Mouse (Mus musculus) spleen, postnatal 0 days (tissue): ENCODE results near the gene Wdr83. TPM values are rescaled to one million over a fixed set of nuclear protein-coding genes. Genes with fewer than 3 reads are reported as not detected.

ENCODE experiments used
- polyA plus RNA-seq: library from polyadenylated mRNA; unstranded; fragments of >200 nt; fragmentation: Nextera tagmentation; extraction: Ambion mirVana; gene quantifications from 2 replicates; pipeline ENCODE4 v1.2.1, GENCODE M21; 2015

The Wdr83 gene
- 28.5 and 33.2 TPM in 2 replicates for polyA plus RNA-seq

DNA sequence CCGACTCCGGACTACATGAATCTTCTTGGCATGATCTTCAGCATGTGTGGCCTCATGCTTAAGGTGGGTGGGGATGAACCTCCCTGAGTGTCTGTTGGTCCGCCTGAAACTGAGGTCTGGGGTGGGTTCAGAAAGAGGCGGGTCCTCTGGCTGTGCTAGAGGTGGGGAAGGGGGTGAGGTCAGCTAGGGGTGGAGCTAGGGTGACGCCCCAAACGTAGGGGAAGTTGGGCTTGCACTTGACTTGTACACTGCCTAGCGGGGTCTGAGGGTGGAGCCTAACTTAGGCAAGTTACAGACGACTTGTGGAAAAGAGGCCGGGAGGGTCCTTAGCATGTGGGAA, at the start of gene Wdr83:
Wdr83 (minus strand) TSS at position 91 of the 340 bp plus-strand sequence.

GRCm38 (mm10) chr8:85122995-85123394, 41.9 kb upstream of the Wdr83 start, which contains the start of gene Zfp791:
Gene Zfp791, minus strand, starts transcription at chr8:85123095.

DNA sequence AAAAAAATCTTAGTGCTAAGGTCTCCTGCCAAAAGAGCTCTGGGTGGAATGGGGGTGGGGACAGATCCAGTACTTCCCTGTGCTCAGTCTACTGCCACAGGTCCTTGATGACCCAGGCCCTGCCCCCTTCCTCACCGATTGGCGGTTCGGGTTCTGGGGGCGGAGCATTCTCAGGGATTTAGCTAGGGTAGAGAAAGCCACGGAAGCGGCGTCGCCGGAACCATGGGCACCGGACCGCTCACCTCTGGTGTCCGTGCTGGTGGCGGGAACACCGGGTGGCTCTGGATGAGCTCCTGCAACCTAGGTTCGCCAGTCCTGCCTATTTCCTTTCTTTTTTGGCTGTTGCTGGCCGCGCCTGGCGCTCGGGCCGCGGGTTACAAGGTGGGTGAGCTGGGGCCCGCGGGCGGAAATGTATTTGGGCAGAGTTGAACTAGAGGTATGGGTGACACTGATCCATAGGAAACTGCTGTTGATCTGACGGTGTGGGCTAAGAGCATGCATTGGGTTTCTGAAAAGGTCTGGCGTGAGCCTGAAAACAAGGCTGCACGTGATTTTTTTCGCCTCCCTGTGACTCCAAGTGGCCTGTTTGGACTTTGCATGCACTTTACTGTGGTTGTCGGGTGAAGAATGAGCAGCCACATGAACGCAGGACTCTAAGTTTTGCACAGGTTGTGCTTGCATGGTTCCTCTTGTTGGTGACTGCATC, 2.2 kb upstream of the Wdr83 start, which contains the start of gene Man2b1:
Man2b1 (plus strand) TSS at position 163 of the 706 bp plus-strand sequence.

GRCm38 (mm10) chr8:85080532-85081215, 432 bp downstream of the Wdr83 start, which contains the start of gene Wdr83os:
Gene Wdr83os, plus strand, starts transcription at chr8:85080740.

DNA sequence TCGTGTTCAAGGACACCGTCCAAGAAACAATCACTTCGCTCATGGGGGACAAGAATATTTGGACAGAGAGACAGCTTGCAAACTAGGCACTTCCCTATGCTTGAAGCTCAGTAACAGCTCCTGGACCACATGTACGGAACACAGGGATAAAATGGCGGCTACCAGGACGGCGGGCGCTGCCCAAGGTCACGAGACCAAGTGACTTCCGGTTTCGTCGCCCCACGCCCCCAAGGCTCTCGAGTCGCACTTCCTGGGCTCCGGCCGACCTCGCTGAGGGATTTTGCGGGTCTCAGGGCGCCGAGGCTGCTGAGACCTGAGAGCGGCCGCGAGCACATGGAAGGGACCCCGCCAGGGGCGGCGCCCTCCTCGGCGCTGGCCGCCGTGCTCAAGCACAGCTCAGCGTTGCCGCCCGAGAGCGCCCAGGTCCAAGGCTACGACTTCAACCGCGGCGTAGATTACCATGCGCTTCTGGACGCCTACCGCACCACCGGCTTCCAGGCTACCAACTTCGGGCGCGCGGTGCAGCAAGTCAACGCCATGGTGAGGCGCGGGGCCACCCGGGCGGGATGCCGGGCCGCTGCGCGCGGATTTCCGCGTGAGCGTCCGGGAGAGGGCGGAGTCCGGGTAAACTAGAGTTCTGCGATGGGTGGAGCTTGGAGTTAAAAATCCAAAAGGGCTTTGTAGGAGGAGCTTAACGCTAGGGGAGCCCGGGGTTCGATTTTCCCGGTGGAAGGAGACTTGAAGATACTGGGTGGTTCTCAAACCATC, 9.4 kb downstream of the Wdr83 start, which contains the start of gene Dhps:
Dhps (plus strand) TSS at position 244 of the 768 bp plus-strand sequence.

GRCm38 (mm10) chr8:85067982-85068381, 13.1 kb downstream of the Wdr83 start, which contains the start of gene Gm5741:
Gene Gm5741, minus strand, starts transcription at chr8:85067982.

DNA sequence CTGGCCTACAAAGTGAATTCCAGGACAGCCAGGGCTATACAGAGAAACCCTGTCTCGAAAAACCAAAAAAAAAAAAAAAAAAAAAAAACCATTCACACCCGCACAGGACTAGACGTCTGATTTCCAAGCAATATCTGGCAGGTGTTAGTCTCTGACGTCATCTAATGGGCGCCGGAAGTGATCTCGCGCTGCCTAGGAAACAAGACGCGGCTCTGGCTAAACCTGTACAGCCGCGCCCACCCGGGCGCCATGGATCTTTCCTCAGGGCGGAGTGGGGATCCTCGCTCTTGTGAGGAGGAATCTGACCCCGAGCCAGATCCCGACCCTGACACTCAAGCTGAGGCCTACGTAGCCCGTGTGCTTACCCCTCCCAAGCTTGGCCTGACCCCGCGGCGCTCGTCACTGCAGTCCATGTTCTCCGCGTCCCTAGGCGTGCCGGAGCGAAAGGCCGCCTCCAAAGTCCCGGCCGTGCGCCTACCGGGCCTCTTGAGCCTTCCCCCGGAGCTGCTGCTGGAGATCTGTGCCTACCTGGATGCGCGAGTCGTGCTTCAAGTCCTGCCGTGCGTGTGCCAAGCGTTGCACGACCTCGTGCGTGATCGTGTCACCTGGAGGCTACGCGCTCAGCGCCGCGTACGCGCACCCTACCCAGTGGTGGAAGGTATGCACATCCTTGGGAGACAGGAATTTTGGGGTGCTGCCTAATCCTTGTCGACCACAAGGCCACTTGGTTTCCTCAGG, 21.1 kb downstream of the Wdr83 start, which contains the start of gene Fbxw9:
Fbxw9 (plus strand) TSS at position 177 of the 738 bp plus-strand sequence.

GRCm38 (mm10) chr8:85036718-85037365, 44.3 kb downstream of the Wdr83 start, which contains the start of gene Tnpo2:
Gene Tnpo2, plus strand, starts transcription at chr8:85036915.

DNA sequence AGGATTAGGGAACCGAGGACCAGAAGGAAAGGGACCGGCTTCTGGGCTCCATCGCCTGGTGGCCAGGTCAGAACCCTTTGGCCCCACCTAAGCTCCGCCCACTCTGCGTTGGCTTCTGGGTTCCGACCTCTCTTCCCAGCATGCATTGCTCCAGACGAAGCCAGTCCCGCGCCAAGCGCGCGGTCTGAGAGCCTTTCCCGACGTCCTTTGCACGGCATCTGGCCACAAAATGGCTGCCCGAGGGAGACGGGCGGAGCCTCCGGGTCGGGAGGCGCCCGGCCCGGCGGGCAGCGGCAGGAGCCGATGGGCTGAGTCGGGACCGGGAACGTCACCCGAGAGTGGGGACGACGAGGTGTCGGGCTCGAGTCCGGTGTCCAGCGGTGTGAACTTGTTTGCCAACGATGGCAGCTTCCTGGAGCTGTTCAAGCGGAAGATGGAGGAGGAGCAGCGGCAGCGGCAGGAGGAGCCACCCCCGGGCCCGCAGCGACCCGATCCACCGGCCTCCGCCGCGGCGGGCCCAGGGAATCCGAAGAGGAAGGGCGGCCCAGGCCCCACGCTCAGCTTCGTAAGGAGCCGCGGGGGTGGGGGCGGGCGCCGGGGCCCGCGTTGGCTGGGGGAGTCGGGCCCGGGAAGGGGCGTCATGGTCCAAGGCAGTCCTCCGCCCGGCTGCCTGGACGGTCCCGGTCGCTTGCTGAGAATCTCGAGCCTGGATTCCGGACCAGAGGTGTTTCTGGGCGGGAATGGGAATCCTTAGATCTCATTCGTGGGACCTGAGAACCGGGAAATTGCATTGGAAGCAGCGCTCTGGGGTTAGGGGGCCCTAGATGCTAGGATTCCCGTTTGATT, 54.2 kb downstream of the Wdr83 start, which contains the start of gene Trir:
Trir (plus strand) TSS at position 154 of the 846 bp plus-strand sequence.

DNA sequence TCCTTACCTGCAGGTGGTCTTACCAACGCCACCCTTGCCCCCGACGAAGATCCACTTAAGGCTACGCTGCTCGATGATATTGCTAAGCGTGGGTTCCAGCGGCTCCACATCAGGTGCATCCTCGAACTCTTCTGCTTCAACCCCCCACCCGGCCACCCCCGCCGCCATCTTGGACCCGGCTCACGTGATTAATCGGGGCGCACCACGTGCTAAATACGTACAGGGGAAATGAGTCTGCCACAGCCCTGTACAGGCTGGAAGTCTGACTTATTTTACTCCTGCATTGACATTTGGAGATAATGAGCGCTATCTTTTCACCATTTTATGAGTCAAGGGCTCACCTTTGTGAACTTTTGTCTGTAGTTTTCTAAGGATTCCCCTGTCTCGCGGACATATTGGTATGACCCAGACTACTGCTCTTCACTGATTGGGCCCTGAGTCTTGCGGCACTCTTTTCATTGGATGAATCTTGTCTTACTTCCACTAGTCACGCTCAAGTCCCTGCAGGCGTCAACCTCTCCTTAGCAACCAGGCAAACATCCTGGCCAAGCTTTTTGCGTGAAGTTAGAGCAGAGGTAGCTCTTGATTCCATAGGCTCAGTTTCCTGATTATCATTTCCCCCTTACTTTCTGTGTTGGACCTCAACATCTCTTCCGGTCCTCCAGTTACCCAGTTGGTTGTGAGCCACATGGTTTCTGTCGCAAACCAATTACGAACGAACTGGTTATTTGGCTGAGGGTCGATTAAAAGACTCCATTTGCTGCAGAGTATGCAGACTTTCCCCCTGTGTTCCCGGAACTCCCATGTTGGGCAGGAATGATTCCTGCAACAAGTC, 55.8 kb downstream of the Wdr83 start, which contains the start of gene Asna1:
Asna1 (minus strand) TSS at position 184 of the 835 bp plus-strand sequence.

Other genes starting within 250 kb of the Wdr83 start
- 42.0 and 45.4 TPM in 2 replicates for gene Gadd45gip1, start 249.8 kb downstream of the Wdr83 start, polyA plus RNA-seq
- gene Rad23a, start 240.6 kb downstream of the Wdr83 start, polyA plus RNA-seq = 257 and 273 TPM in 2 replicates
- 262 and 293 TPM in 2 replicates for gene Calr, start 234.4 kb downstream of the Wdr83 start, polyA plus RNA-seq
- 63.1 and 64.4 TPM in 2 replicates for gene Farsa, start 224.3 kb downstream of the Wdr83 start, polyA plus RNA-seq
- gene Syce2, start 209.2 kb downstream of the Wdr83 start, polyA plus RNA-seq = 100 and 115 TPM in 2 replicates
- 22.5 and 24.8 TPM in 2 replicates for gene Gcdh, start 187.4 kb downstream of the Wdr83 start, polyA plus RNA-seq
- gene Klf1, start 179.4 kb downstream of the Wdr83 start, polyA plus RNA-seq = 323 and 405 TPM in 2 replicates
- 29.2 TPM in 2 replicates for gene Dnase2a, start 172.7 kb downstream of the Wdr83 start, polyA plus RNA-seq
- gene Mast1, start 143.9 kb downstream of the Wdr83 start, polyA plus RNA-seq = 0.22 and 0.30 TPM in 2 replicates
- gene Rtbdn, start 134.3 kb downstream of the Wdr83 start, polyA plus RNA-seq = 0.19 TPM in 1 of 2 replicates, not detected in the other
- not detected in 2 replicates for gene Gm49661, start 111.9 kb downstream of the Wdr83 start, polyA plus RNA-seq
- 1,795 and 2,054 TPM in 2 replicates for gene Prdx2, start 111.7 kb downstream of the Wdr83 start, polyA plus RNA-seq
- gene Rnaseh2a, start 111.5 kb downstream of the Wdr83 start, polyA plus RNA-seq = 139 and 165 TPM in 2 replicates
- gene Junb, start 102.6 kb downstream of the Wdr83 start, polyA plus RNA-seq = 22.6 and 26.1 TPM in 2 replicates
- 5.2 and 5.7 TPM in 2 replicates for gene Hook2, start 90.7 kb downstream of the Wdr83 start, polyA plus RNA-seq
- 0.08 TPM in 1 of 2 replicates, not detected in the other for gene Best2, start 66.8 kb downstream of the Wdr83 start, polyA plus RNA-seq
- 59.9 and 62.1 TPM in 2 replicates for gene Asna1, start 56.0 kb downstream of the Wdr83 start, polyA plus RNA-seq
- gene Trir, start 54.5 kb downstream of the Wdr83 start, polyA plus RNA-seq = 96.0 and 106 TPM in 2 replicates
- 16.3 and 17.1 TPM in 2 replicates for gene Tnpo2, start 44.4 kb downstream of the Wdr83 start, polyA plus RNA-seq
- gene Fbxw9, start 21.3 kb downstream of the Wdr83 start, polyA plus RNA-seq = 7.7 and 11.9 TPM in 2 replicates
- gene Gm5741, start 13.3 kb downstream of the Wdr83 start, polyA plus RNA-seq = 0.51 TPM in 1 of 2 replicates, not detected in the other
- gene Dhps, start 9.5 kb downstream of the Wdr83 start, polyA plus RNA-seq = 34.8 and 37.4 TPM in 2 replicates
- gene Wdr83os, start 566 bp downstream of the Wdr83 start, polyA plus RNA-seq = 100 and 103 TPM in 2 replicates
- 41.9 and 56.5 TPM in 2 replicates for gene Man2b1, start 2.0 kb upstream of the Wdr83 start, polyA plus RNA-seq
- gene Zfp791, start 41.8 kb upstream of the Wdr83 start, polyA plus RNA-seq = 0.40 and 0.47 TPM in 2 replicates
- not detected in 2 replicates for gene Cks1brt, start 70.6 kb upstream of the Wdr83 start, polyA plus RNA-seq
- gene Olfr371, start 144.7 kb upstream of the Wdr83 start, polyA plus RNA-seq = not detected in 2 replicates
- gene Orc6, start 218.3 kb upstream of the Wdr83 start, polyA plus RNA-seq = 118 and 132 TPM in 2 replicates
- gene Vps35, start 218.5 kb upstream of the Wdr83 start, polyA plus RNA-seq = 83.0 and 83.2 TPM in 2 replicates